Mouse (Mus musculus) bone marrow, adult 2 months (tissue): ENCODE results near the gene Ascc1. TPM values are rescaled to one million over a fixed set of nuclear protein-coding genes. Genes with fewer than 3 reads are reported as not detected.
A peak's percentile ranks its signal among the peaks of the same experiment; 100 is the strongest.
"Not testable (repeated sequence)": the region's sequence is repeated elsewhere in the genome, so short reads cannot be mapped to it uniquely, and the experiment has no call there.

ENCODE experiments used
- H3K27ac ChIP-seq: fragments of 200-500 bp; 2 replicates; pipeline ENCODE4 v1.5.1; 2012; ENCODE audit warnings: low read depth, mild to moderate bottlenecking, control low read depth, inconsistent platforms, low read length; ENCODE audit not compliant: control insufficient read depth, poor library complexity, insufficient read depth
- H3K4me1 ChIP-seq: fragments of 200-500 bp; 2 replicates; pipeline ENCODE4 v1.6.1; 2011; ENCODE audit warnings: low read length; ENCODE audit not compliant: control insufficient read depth, insufficient read depth
- H3K4me3 ChIP-seq: fragments of 200-500 bp; replicated peaks from 2 replicates; pipeline ENCODE3; 2011; ENCODE audit warnings: mild to moderate bottlenecking, low read depth, low read length, control low read depth; ENCODE audit not compliant: control insufficient read depth
- CTCF ChIP-seq: fragments of 200-500 bp; IDR thresholded peaks from 2 replicates; pipeline ENCODE4 v1.5.1; 2011; ENCODE audit warnings: low read length, control low read depth; ENCODE audit not compliant: control insufficient read depth, insufficient read depth
- POLR2A ChIP-seq: fragments of 200-500 bp; IDR thresholded peaks from 2 replicates; pipeline ENCODE4 v1.6.1; 2011; ENCODE audit warnings: low read depth, mild to moderate bottlenecking, control low read depth, low read length, borderline replicate concordance; ENCODE audit not compliant: control insufficient read depth
- WGBS: fragments of 180-500 bp; shearing (Covaris S2); methylation state at CpG from one replicate; pipeline ENCODE4 v1.1.7; 2018; 5-methylcytosine and 5-hydroxymethylcytosine counted together
- polyA plus RNA-seq: library from polyadenylated mRNA; stranded (reverse); fragments of >200 nt; gene quantifications from 2 replicates; pipeline ENCODE4 v1.2.4, GENCODE M21; 2011; ENCODE audit warnings: low replicate concordance; ENCODE audit not compliant: missing spikeins, insufficient read depth, insufficient read length

Ascc1 gene
- polyA plus RNA-seq, 1 experiment: 18.6 TPM

DNA sequence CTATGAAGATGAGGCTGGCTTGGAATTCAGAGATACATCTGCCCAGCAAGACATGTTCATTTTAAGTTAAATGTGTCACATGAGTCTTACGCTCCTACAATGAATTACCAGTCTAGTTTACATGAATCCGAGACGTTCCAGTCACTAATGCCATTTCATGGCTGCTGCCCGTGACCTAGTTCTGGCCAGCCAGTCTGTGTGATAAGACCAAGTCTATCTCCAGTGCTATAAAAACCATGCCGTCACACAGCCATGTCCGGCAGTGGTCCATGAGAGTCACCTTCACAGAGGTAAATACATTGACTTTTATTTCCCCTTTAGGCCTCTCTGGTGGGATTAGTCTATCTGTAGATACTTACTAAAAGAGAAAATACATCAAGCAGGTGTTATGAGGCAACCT is 6.7 kb upstream of the Ascc1 start:
- 93% methylated on average over 6 of the region's 6 CpGs for WGBS
- no peak overlapping the region for H3K27ac ChIP-seq
- TF ChIP-seq POLR2A: no peak
- TF ChIP-seq CTCF: no peak
- H3K4me1 ChIP-seq: no peaks in the 10 kb centered on the region; the same call in 1 of the 2 replicates
- H3K4me3 ChIP-seq: no peak overlapping the region

DNA sequence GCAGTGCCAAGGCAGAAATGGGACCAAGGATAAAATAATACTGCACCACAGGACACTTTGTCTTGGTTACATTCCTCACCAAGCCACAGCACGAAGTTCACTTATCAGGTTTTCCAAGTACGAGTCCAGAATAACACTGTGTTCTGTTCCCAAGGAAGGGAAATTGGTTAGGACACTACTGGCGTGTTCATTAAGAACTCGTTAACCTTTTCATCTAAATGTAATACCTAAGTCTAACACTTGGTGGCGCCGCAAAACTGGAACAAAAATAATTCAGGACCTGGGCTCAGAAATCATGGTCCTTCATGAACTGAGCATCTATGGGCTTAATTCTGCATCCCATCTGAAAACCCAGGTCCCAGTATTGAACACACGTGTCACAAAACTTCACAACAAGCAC is 5.0 kb upstream of the Ascc1 start:
- Histone ChIP-seq H3K27ac (no peak overlapping the region), H3K4me1 (no peaks in the 10 kb centered on the region; the same call in 1 of the 2 replicates), H3K4me3 (no peak overlapping the region)
- no peak for TF ChIP-seq POLR2A
- WGBS: 14% methylated on average over 7 of the region's 7 CpGs

DNA sequence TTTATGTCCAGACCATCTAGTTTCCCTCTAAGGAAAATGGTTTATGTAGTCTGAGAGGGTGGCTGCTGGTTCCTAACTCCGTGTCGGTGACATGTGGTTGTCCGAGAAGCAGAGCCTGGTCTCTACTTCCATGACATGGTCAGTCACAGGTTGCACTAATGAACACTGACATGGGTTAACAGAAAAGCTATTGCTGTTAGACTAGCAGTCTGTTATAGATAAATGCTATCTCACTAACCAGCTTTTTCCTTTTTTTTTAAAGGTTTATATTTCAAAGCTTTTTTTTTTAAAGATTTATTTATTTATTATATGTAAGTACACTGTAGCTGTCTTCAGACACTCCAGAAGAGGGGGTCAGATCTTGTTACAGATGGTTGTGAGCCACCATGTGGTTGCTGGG is 3.5 kb upstream of the Ascc1 start:
- TF ChIP-seq POLR2A (no peak), CTCF (no peak)
- 68% methylated on average over 3 of the region's 3 CpGs for WGBS
- no peak overlapping the region for H3K27ac ChIP-seq
- no peak overlapping the region for H3K4me3 ChIP-seq
- H3K4me1 ChIP-seq: no peaks in the 10 kb centered on the region; the same call in 1 of the 2 replicates

DNA sequence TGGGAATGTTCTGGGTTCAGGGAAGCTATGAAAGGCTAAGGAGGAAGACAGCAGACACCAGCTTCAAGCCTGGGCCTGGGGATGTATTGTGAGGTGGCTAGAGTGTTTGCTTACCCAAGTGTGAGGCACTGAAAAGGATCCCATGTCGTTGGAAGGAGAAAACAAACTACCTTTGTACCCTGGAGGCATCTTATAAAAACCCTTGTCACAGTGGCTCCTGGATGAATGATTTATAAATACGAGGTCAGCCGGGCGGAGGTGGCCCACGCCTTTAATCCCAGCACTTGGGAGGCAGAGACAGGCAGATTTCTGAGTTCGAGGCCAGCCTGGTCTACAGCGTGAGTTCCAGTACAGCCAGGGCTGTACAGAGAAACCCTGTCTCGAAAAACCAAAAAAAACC is 942 bp upstream of the Ascc1 start:
- H3K4me1 ChIP-seq, H3K27ac ChIP-seq, H3K4me3 ChIP-seq: not testable (repeated sequence)
- WGBS: 69% methylated on average over 8 of the region's 8 CpGs

DNA sequence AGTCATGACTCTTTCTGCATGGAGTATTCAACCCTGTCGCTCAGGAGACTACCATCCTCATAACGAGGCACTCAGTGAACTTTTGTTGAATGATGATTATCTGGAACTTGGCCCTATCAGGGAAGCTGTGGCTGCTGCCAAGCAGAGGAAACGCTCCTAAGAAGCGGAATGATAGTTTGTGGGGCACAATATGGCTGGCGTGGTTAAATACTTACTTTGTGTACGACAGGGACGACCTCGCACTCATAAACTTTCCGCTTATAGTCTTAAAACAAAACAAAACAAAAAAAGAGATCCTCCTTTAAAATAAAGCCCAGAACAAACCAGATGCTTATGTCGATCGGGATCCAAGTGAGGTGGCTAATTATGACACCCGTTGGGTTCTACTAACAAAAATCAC is 402 bp upstream of the Ascc1 start:
- Histone ChIP-seq H3K4me3 (peak overlapping the region; percentile 90), H3K4me1 (no peaks in the 10 kb centered on the region; the same call in 1 of the 2 replicates), H3K27ac (peak overlapping the region; percentile 98)
- no peak for TF ChIP-seq POLR2A
- no peak for TF ChIP-seq CTCF
- WGBS: under 1% methylated on average over 12 of the region's 12 CpGs

DNA sequence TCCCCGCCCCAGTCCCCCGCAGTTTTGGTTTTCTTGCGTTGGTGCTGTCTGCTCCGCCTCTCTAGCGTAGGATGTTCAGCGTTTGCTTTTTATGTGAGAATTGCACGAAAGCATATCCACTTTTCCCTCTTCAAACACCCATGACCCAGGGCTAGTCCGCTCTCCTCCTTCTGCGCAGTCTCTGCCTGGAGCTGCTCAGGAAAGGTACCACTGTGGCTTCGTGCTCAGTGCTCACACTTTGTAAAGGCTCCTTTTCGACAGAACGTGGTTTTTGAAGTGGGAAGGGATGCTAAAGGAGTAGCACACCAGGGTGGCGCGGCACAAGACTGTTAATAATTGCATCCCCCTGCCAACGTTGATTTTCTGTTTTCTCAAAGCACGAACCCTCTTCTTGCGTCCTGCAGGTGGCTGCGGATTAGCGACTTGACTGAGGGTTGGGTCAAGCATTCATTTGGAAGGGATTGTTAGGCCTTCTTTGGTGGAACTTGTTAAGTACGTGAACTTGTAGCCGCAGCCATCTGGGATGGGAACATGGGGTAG is 678 bp downstream of the Ascc1 start:
- Histone ChIP-seq H3K4me3 (peak overlapping the region; percentile 65), H3K4me1 (no peaks in the 10 kb centered on the region; the same call in 1 of the 2 replicates), H3K27ac (peak overlapping the region; percentile 67)
- TF ChIP-seq CTCF (0 out of 2 replicates have a peak, but pooled peaks have one; percentile 15), POLR2A (no peak)
- WGBS: 2% methylated on average over 21 of the region's 21 CpGs

DNA sequence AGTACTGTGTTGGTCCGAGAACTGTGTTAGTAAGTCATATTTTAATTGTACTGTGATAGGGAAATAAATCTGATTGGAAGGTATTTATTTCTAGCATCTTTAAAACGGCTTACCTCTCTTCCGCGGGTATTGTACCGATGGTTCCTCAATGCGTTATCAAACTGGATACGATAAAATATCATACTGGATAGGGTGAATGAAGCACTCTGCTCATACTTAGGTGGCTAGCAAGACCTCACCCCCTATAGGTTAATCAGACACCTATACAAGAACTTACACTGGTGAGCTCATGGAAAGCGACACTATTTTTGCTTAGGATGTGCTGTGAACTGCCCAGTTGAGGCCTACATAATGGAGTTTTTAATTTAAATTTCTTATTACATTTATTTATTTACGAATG is 1.2 kb downstream of the Ascc1 start:
- Histone ChIP-seq H3K4me1 (no peaks in the 10 kb centered on the region; the same call in 1 of the 2 replicates), H3K27ac (peak overlapping the region; percentile 67; the same call in 1 of the 2 replicates), H3K4me3 (peak overlapping the region; percentile 65)
- WGBS: 83% methylated on average over 9 of the region's 9 CpGs
- no peak for TF ChIP-seq POLR2A

DNA sequence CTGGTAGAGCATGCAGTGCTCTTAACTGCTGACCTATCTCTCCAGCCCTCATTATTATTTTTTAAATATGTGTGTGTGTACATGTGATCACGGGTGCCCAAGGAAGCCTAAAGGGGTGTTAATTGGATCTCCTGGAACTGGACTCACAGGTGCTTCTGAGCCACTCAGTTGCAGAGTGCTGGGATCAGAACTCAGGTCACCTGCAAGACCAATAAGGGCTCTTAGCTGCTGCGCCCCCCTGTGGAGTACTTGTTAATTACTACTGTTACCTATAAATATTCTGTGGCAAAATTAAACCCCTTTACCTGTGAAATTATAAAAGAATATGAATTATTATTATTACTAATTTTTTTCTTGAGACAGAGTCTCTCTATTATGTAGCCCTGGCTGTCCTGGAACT is 2.7 kb downstream of the Ascc1 start:
- TF ChIP-seq POLR2A: no peak
- peak; percentile 45; the same call in 1 of the 2 replicates for TF ChIP-seq CTCF
- 52% methylated on average over 2 of the region's 2 CpGs for WGBS

DNA sequence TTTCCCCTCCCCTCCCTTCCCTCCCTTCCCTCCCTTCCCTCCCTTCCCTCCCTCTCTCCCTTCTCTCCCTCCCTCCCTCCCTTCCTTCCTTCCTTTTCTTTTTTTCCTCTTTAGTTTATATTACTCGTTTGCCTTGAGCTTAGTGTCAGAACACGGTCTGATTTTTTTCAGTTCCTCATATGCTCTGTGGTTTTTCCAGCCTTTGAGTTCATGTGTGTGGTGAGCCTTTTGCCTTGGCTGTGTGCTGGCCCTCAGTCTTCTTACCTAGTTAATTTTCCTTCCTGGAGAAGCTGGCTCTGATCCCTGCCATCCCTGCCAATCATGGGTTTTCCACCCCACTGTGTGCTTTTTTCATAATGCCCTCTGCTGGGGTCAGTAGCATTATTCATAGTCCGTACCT is 6.5 kb downstream of the Ascc1 start:
- H3K4me3 ChIP-seq: no peak overlapping the region
- TF ChIP-seq CTCF (no peak), POLR2A (no peak)
- H3K27ac ChIP-seq: no peak overlapping the region
- H3K4me1 ChIP-seq: peaks cover 3% of the 10 kb centered on the region
- WGBS: 28% methylated on average over 3 of the region's 3 CpGs

More for the DNA sequence above, 2.7 kb downstream of the Ascc1 start:
- Histone ChIP-seq H3K27ac (no peak overlapping the region), H3K4me1 (peaks cover 1% of the 10 kb centered on the region; the same call in 1 of the 2 replicates), H3K4me3 (no peak overlapping the region)
